Mouse (Mus musculus) urinary bladder, postnatal 36 days (tissue): ENCODE results near the gene Rundc3a.
"Not testable (repeated sequence)": the region's sequence is repeated elsewhere in the genome, so short reads cannot be mapped to it uniquely, and the experiment has no call there.

ENCODE experiments used
- DNase-seq, 2 experiments: peaks; one replicate each; pipeline ENCODE4 v3.0.0; 2022; ENCODE audit warnings: low spot score in 2 of 2, mixed read lengths in 1 of 2

Gene Rundc3a

DNA sequence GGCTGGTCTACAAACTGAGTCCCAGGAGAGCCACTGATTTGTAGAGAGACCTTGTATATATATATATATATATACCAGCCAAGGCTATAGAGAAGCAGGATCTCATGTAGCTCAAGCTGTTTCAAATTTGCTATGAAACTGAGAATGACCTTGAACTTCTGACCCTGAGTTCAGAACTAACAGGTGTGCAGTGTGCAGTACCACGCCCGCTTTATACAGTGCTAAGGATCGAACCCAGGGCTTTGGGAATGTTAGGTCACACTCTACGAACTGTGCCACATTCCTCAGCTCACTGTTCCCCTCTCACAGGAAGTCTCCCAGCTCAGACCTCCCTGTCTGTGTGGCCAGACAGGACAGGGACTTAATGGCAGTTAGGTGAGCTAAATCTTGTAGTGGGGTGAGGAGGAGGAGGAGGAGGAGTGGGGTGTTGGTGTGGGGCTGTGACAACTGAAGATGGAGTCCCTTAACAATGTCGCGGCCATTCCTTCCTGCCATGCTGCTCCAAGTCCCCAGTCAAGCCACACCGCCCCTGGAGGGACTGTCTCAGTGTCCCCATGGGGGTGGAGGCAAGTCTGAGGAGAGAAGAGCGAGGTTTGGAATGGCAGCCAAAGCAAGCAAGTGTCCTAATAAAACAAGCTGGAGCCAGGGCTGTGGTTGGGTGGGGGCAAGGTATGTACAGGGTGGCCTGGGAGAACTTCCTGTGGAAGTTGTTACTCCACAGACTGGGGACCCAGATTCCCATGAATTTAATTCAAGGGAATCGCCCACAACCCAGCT lies 25.5 kb upstream of the Rundc3a start:
- DNase-seq, result no peak

DNA sequence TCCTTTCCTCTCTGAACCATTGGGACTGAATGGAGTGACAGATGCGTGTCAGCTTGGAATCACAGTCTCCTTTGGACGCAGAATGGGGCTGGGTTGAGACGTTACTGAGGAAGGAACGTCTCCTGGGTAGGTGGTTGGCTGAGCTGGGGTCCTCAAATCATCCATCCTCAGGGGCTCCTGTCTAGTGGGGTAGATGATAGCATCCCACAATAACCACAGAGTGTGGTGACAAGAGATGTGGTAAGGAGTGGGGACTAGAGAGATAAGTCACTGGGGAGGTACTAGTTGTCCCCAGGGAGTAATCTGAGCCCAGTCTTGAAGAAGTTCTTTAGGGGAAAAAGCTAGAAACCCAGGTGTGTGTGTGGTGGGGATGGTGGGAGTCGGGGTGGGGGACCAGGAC lies 24.9 kb upstream of the Rundc3a start:
- DNase-seq, result no peak

DNA sequence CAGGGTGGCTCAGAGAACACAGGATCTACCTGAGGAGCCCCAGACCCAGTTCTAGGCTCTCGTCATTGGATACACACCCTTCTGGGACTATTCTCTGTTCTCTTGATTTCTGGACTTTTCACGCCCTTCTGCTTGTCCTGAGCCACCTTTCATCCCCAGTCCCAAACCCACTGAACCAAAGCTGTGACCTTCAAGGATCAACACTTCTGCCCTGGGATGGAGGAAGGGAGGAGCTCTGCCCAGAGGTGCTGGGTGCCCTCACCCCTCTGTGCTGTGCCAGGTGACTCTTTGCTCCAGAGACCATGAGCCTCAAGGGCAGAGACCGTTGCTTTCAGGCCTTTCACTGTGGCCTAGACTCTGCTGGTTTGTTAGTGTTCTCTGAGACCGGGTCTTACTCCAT lies 23.9 kb upstream of the Rundc3a start:
- no peak for DNase-seq

DNA sequence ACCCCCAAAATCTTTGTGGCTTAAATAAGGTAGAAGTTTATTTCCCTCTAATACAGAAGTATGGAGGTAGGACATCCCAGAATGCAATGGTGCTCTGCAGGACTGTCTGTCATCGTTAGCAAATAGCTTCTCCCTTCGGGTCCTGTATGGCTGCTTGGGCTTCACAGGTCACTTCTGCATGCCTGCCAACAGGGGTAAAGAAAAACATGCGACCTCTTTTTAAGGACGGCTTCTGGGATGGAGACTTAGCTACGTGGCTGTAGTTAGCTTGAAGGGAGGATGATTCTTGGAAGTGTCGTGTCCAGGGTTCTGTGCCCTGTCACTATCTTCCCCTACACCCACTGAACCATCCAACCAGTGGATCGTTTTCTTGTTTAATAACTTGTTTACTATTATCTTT lies 22.9 kb upstream of the Rundc3a start:
- DNase-seq, result no peak

DNA sequence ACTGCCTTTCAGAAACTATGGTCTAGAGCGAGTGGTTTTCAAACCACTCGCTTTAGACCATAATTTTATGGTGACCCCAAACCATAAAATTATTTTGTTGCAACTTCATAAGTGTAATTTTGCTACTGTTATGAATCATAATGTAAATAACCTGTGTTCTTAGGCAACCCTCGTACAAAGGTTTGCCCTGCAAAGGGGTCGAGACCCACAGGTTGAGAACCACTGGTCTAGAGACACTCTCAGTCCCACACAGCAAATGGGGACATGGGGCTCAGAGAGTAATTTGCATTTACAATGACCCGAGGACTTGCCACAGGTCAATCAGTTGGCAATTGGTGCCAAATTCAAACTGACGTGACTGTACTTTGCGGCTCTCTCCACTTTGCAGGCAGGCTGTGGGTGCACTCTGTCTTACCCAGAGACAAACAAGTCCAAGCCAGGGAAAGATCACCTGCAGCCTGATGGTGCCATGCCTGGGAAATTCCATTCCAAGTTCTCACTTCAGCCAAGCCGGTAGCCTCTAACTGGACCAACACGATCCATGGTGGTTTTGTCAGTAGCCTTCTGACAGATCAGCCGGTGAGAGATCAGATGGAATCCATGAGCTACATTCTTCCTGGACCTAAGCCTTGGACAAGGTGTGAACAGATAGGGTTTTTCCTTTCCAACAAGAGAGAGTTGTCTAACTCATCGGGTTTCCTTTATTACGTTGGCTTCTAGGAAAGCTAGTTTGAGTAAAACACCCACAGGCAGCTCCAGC lies 21.1 kb upstream of the Rundc3a start:
- no peak for DNase-seq

DNA sequence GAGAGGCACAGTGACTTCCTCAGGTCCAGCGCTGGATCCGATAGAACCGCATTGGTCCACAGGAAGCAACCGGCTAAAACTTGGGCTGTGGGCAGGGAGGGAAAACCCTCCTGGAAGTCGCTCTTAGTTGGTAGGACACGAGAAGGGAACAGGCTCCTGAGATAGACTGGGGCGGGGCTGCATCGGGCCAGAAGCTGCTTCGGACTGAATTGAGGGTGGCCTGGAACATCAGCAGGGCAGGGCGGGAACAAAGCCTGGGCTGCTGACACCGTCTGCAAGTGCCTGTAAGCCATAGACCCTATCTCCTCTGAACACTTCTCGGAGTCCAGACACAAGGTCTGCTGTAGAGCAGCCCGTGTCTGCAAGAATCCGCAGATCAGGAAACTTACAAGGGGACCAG lies 20.3 kb upstream of the Rundc3a start:
- DNase-seq, result no peak

DNA sequence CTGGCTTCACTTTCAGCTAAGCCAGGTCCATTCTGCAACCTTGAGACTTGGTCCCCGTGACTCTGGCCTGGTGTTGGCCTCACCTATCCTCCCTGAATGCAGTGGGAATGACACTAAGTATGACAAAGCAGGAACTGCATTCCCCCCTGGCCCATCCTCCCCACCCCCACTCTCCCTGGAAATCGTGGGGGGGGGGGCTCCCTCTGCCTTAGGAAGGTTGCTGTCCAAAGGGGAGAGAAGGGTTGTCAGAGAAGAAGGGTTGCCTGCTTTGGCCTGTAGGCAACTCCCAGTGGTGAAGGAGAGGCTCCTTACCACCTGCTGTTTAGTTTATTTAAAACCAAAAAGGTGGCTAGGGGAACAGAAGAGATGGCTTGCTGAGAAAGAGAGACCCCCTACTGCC lies 19.6 kb upstream of the Rundc3a start:
- no peak for DNase-seq

DNA sequence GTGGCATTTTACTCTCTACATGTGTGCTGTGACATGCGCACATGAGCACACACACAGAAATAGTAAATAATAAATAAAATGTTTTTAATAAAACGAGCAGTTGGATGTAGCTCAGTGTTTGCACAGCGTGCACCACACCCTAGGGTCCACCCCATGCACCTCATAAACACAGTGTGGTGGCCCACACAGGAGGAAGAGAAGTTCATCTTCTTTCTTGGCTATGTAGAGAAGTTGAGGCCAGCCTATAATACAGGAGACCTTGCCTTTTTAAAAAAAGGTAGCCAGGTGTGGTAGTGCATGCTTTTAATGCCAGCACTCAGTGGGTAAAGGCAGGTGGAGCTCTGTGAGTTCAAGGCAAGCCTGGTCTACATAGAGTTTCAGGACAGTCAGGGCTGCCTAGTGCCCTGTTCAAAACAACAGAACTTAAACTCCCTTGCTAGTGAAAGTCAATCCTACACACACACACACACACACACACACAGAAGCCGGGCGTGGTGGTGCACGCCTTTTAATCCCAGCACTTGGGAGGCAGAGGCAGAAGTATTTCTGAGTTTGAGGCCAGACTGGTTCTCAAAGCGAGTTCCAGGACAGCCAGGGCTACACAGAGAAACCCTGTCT lies 19.0 kb upstream of the Rundc3a start:
- DNase-seq, result no peak

DNA sequence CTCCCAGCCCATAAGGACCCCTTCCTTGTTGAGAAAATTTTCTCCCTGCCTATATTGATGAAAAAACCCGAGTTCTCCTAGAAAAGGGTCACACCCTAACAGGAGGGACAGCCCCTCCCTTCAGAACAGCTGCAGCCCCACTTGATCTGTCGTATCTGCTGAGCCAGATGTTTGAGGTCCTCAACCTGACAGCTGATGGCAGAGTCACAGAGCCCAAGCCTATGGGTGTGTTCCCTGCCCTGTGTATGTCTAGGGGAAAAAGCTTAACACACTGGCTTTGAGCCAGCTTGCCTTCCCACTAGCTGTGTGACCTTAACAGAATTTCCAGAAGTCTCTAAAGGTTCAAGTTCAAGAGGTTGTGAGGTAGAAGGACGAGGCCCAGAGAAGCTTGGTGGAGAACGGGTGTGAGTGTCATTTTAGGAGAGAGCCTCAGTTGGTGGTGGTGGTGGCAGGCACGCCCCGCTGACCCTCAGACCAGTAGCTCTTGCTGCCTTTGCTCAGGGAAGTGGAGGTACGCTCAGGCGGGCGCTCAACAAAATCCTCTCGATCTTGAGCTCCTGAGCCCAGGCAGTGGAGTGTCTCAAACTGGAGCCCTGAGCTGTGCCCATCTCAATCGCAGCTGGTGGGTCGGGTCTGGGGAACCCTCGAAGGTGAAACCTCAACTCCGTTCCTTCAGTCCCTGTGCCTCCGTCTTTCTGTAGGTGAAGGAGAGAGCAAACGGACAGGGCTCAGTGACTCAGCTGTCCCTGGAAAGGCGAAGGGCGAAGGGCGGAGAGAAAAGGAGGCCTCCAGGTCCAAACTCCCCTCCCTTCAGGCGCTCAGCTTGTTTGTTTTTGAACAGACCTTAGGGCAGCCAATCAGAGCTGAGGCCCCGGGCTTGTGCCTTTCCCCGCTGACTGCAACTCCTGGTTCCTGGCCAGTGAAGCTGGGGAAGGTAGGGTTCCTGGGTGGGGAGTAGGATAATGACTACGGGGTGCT lies 17.7 kb upstream of the Rundc3a start:
- DNase-seq, result peak; percentile 45 to 70

DNA sequence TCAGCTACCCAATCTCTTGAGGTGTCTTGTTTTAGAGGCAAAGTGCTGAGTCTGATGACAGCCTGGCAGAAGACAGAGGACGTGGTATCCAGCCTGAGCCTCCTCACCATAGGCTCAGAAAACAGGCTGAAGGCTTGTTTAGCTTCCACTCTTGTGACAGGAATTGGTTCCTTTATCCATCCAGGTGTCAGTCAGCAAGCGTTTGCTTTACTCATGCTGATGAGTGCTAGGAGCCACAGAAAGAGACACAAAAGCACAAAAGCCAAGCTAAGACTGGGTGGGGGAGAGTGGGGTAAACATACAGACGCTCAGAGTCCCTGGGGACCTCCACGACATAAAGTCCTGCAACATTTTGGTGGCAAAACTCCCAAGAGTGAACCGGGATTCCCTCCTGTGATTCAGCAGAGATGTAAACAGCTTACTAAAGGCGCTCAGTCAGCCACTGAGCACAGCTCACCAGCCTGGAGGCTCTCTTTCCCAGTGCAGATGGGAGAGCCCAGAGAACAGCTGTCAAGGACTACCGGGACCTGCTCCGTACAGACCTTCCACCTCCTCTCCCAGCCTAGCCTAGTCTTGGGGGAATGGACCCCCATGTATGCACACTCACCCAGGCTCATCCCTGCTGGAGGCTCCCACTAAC lies 16.9 kb upstream of the Rundc3a start:
- DNase-seq, result no peak

DNA sequence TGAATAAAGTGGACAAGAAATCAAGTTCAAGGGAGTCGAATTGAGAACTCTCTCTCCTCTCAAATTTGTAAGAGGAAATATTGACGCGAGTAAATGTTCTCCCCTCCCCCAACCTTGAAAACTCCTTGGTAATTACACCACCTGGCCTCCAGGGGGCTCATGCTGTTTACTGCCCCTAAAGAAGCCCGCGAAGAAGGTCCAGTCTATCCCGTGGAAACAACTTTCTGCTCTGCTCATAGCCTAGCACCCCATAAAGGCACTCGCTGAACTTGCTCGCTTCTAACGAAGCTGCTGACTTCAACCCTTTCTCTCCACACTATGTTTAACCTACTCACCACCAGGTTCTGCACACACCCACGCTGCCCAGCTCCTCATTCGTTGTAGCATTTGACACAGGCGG lies 16.0 kb upstream of the Rundc3a start:
- DNase-seq, result no peak

DNA sequence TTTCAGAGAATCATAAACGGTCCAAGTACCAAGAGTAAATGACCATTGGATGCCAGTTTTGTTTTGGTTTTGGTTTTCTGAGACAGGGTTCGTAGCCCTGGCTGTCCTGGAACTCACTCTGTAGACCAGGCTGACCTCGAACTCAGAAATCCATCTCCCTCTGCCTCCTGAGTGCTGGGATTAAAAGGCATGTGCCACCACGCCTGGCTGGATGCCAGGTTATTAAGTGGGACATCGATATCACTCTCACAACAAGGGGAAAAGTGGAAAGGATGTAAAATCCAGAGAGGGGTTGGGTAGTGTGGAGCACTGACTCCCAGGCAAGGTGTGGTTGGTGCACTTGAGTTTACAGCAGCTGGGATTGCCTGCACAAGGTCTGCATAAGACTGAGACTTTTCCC lies 13.1 kb upstream of the Rundc3a start:
- no peak for DNase-seq

DNA sequence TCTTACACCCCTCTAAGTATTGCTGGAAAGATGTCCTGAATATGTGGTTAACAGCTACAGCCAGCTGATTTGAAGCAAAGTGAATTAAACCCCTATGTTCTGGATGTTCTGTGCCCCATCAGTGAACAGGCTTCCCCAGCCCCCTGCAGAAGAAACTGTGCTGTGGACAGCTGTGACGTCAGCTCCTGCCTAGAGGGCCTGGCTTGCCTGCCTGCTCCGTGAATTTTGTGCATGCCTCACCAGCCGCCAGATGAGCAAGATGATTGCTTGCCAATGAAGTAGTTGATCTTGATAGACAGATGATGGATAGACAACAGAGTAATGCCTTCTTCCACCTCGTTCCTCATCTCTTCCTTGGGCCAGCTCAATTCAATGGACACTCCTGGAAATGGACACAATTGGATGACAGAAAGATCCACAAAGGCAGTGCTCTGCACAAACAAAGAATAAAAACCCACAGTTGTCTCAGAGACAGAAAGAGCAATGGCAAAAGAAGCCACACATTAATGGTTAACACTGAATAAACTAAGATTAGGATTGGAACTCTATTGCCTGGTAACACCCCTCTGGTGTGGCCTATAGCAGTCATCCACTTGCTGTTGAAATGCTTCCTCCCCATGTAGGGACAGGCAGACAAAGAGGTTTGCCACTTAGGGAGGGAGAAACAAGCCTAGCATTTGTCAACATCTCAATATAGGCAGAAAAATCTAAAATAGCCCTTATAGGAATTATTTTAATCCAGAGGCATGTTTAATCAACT lies 11.7 kb upstream of the Rundc3a start:
- DNase-seq, result no peak

DNA sequence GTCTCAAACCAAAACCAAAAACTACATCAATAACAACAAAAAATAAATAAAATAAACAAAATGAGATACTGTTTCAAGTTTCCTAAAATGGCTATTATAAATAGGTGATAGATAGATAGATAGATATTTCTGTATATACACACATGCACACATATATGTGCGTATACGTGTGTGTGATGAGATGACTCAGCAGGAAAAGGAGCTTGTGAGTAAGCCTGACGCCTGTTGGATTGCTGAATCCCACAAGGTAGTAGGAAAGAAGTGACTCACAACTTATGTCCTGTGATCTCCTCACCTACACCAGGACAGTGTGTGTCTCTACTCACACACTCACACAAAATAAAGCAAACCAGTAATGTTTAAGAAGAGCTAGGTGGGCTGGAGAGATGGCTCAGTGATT lies 10.4 kb upstream of the Rundc3a start:
- DNase-seq, result no peak

DNA sequence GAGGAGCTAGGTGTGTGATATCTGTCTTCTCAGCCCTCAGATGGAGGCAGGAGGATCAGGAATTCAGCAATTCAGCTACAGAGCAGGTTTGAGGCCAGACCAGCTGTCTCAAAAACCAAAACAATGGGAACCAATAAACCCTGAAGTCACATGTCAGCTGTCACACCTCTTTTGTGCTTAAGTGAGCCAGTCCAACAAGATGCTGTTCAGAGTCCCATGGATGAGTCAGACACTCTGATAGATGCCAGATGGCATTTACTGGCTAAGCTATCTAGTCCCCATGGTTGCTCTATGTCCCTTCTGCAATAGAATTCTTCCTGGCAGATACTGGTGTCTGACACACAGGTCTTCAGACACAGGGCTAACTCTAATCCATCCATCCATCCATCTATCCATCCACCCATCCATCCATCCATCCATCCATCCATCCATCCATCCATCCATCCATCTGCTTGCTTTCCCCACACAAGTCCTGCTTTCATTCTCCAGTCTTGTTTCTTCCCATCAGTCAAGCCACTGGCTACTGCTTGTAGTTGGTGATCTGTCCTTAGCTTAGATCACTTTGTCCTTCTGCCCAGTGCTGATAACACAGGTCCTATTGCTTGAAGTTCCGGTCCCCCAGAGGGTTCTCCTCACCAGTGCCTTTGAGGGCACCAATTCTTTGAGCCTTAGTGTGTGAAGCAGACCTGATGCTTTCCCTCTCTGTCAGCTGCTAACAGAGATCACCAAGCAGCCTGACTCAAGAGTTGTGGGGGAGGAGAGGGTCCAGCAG lies 9.7 kb upstream of the Rundc3a start:
- DNase-seq, result no peak

DNA sequence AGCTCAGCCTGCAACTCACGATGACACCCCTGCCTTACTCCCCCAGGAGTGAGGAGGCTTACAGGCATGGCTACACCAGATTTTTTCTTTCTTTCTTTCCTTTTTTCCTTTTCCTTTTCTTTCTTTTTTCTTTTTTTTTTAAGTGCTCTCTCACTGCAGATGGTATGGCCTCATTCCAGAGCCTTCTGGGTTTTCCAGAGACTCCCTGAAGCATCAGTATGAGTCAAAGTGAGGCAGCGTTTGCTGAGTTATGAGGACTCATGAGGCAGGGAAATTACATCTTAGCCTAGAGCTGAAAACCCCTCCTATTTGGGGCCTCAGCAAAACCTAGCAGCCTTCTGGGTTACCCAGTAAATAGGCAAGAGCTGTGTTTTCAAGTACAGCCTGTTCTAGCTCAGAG lies 8.8 kb upstream of the Rundc3a start:
- DNase-seq, result no peak

DNA sequence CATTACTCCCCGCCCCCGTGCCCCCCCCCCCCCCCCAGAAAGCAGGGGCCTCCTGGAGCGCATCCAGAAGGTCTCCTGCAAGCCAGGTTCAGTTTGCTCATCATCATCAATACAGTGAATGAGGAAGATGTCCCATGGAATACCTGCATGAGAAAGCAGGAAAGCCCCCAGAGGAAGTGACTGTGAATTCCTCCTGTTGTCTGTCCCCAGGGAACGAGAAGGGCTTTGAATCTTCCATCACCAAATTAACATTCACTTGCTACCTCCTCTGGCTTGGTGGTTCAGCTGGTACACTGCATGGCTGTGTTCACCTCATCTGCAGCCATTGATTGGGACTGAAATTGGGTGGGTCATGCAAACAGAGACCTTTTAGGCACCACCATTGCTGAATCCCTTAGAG lies 8.1 kb upstream of the Rundc3a start:
- no peak for DNase-seq

DNA sequence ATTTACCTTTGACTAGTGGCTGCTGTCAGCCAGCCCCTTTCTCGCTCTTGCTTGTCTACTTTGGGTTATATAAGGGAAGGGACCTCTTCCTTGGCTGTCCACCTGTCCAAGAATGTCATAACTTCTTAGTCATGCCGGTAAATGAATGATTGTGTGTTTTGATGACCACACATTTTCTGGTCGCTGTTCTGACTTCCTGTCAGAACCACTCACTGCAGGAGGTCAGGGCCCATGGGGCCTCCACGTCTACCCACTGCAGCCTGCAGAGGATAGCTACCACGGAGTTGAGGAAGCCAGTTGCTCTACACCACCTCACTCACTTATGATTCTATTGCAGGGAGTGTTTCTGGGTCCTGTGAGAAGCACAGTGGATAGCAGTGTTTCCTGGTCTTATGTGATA lies 7.1 kb upstream of the Rundc3a start:
- DNase-seq, result no peak

DNA sequence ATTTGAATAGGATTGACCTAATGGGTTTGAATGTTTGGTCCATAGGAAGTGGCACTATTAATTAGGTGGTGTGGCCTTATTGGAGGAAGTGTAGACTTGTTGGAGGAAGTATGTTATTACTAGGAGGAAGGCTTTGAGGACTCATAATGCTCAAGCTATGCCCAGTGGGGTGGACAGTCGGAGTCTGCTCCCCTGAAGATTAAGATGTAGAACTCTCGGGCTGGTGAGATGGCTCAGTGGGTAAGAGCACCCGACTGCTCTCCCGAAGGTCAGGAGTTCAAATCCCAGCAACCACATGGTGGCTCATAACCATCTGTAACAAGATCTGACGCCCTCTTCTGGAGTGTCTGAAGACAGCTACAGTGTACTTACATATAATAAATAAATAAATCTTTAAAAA lies 3.8 kb upstream of the Rundc3a start:
- not testable (repeated sequence) for DNase-seq
